Mouse (Mus musculus) MEL (cell line): ENCODE measurements around the gene Sntg2. TPM values are rescaled to one million over a fixed set of nuclear protein-coding genes. Genes with fewer than 3 reads are reported as not detected.

Experiments used
- DNase-seq: peaks from one replicate; pipeline ENCODE4 v3.0.0; 2011; ENCODE audit warnings: low read depth, low spot score
- H3K27ac ChIP-seq: 2 replicates; pipeline ENCODE4 v1.5.1; 2012; ENCODE audit warnings: low read depth, mild to moderate bottlenecking, control low read depth, low read length, moderate library complexity; ENCODE audit not compliant: control insufficient read depth
- H3K27me3 ChIP-seq, 2 experiments: fragments of 150-350 bp in 1 of 2; sonication (generic) in 1 of 2; 2 replicates each; pipeline ENCODE4 v1.6.1; 2012; ENCODE audit warnings: low read length in 2 of 2, mild to moderate bottlenecking in 2 of 2, improper control_type of control experiment in 1 of 2, moderate library complexity in 1 of 2; ENCODE audit not compliant: insufficient read depth in 2 of 2, control insufficient read depth in 1 of 2
- H3K36me3 ChIP-seq, 2 experiments: 2 replicates each; pipeline ENCODE4 v1.6.1; 2012 to 2014; ENCODE audit warnings: low read length in 2 of 2, improper control_type of control experiment in 1 of 2, inconsistent platforms in 1 of 2, mild to moderate bottlenecking in 1 of 2; ENCODE audit not compliant: insufficient read depth in 2 of 2, control insufficient read depth in 1 of 2
- H3K4me1 ChIP-seq, 2 experiments: fragments of 150-350 bp in 1 of 2; sonication (generic) in 1 of 2; 2 replicates each; pipeline ENCODE4 v1.6.1; 2012; ENCODE audit warnings: low read length in 2 of 2, improper control_type of control experiment in 1 of 2, mild to moderate bottlenecking in 1 of 2; ENCODE audit not compliant: insufficient read depth in 2 of 2, control insufficient read depth in 1 of 2
- H3K4me3 ChIP-seq, 2 experiments: fragments of 150-350 bp in 1 of 2; sonication (generic) in 1 of 2; 2 replicates each; pipeline ENCODE4 v1.5.1; 2012; ENCODE audit warnings: low read depth in 2 of 2, low read length in 2 of 2, mild to moderate bottlenecking in 2 of 2, moderate library complexity in 2 of 2, control low read depth in 1 of 2, improper control_type of control experiment in 1 of 2; ENCODE audit not compliant: control insufficient read depth in 1 of 2, insufficient read depth in 1 of 2
- H3K79me2 ChIP-seq: 2 replicates; pipeline ENCODE4 v1.6.1; 2012; ENCODE audit warnings: mild to moderate bottlenecking, low read length, moderate library complexity; ENCODE audit not compliant: control insufficient read depth, poor library complexity, insufficient read depth
- H3K9ac ChIP-seq: 2 replicates; pipeline ENCODE4 v1.6.1; 2012; ENCODE audit warnings: low read depth, mild to moderate bottlenecking, control low read depth, low read length, moderate library complexity; ENCODE audit not compliant: control insufficient read depth, poor library complexity, severe bottlenecking
- H3K9me3 ChIP-seq: fragments of 150-350 bp; sonication (generic); replicated peaks from 2 replicates; pipeline ENCODE4 v1.6.1; 2012; ENCODE audit warnings: mild to moderate bottlenecking, low read length, improper control_type of control experiment, moderate library complexity; ENCODE audit not compliant: insufficient read depth
- BHLHE40 ChIP-seq: IDR thresholded peaks from 2 replicates; pipeline ENCODE4 v1.6.1; 2012; ENCODE audit warnings: low read depth, mild to moderate bottlenecking, inconsistent platforms, low read length, improper control_type of control experiment, borderline replicate concordance
- CHD2 ChIP-seq: IDR thresholded peaks from 2 replicates; pipeline ENCODE4 v1.6.1; 2011; ENCODE audit warnings: low read length, improper control_type of control experiment
- EP300 ChIP-seq, 2 experiments: IDR thresholded peaks; 2 replicates each; pipeline ENCODE4 v1.6.1; 2011; ENCODE audit warnings: improper control_type of control experiment in 2 of 2, low read length in 2 of 2, low read depth in 1 of 2, mild to moderate bottlenecking in 1 of 2
- ETS1 ChIP-seq: IDR thresholded peaks from 2 replicates; pipeline ENCODE4 v1.6.1; 2012; ENCODE audit warnings: low read depth, mild to moderate bottlenecking, inconsistent platforms, low read length, improper control_type of control experiment, moderate library complexity
- GABPA ChIP-seq: IDR thresholded peaks from 2 replicates; pipeline ENCODE4 v1.6.1; 2012; ENCODE audit warnings: low read depth, mild to moderate bottlenecking, inconsistent platforms, low read length, improper control_type of control experiment, moderate library complexity
- JUND ChIP-seq: IDR thresholded peaks from 2 replicates; pipeline ENCODE4 v1.6.1; 2011; ENCODE audit warnings: low read depth, mild to moderate bottlenecking, improper control_type of control experiment, low read length
- KAT2A ChIP-seq: conservative IDR thresholded peaks from 2 replicates; pipeline ENCODE4 v1.6.1; 2012; ENCODE audit warnings: low read depth, low read length, improper control_type of control experiment, inconsistent platforms
- MAFK ChIP-seq: IDR thresholded peaks from 2 replicates; pipeline ENCODE4 v1.6.1; 2011; ENCODE audit warnings: low read depth, mild to moderate bottlenecking, low read length, improper control_type of control experiment, borderline replicate concordance
- MAX ChIP-seq: IDR thresholded peaks from 2 replicates; pipeline ENCODE4 v1.6.1; 2011; ENCODE audit warnings: low read length, improper control_type of control experiment
- MAZ ChIP-seq: IDR thresholded peaks from 2 replicates; pipeline ENCODE4 v1.6.1; 2012; ENCODE audit warnings: low read depth, mild to moderate bottlenecking, inconsistent platforms, low read length, improper control_type of control experiment
- MEF2A ChIP-seq: IDR thresholded peaks from 2 replicates; pipeline ENCODE4 v1.6.1; 2014; ENCODE audit warnings: low read depth, mild to moderate bottlenecking, inconsistent platforms, low read length, improper control_type of control experiment; ENCODE audit not compliant: poor library complexity, insufficient replicate concordance, severe bottlenecking; ENCODE audit errors: extremely low read depth
- MYB ChIP-seq: IDR thresholded peaks from 2 replicates; pipeline ENCODE4 v1.6.1; 2011; ENCODE audit warnings: mild to moderate bottlenecking, low read depth, low read length, improper control_type of control experiment
- MYC ChIP-seq: IDR thresholded peaks from 2 replicates; pipeline ENCODE4 v1.6.1; 2011; ENCODE audit warnings: low read depth, mild to moderate bottlenecking, low read length, improper control_type of control experiment, moderate library complexity
- POLR2A ChIP-seq, 2 experiments: IDR thresholded peaks; 2 replicates each; pipeline ENCODE4 v1.6.1; 2011 to 2012; ENCODE audit warnings: low read length in 2 of 2, mild to moderate bottlenecking in 2 of 2, control low read depth in 1 of 2, improper control_type of control experiment in 1 of 2, low read depth in 1 of 2, moderate library complexity in 1 of 2; ENCODE audit not compliant: control insufficient read depth in 1 of 2, insufficient read depth in 1 of 2, poor library complexity in 1 of 2
- POLR2AphosphoS2 ChIP-seq: IDR thresholded peaks from 2 replicates; pipeline ENCODE4 v1.6.1; 2011; ENCODE audit warnings: low read length, improper control_type of control experiment
- POLR2AphosphoS5 ChIP-seq: IDR thresholded peaks from 2 replicates; pipeline ENCODE4 v1.6.1; 2012; ENCODE audit warnings: low read depth, borderline replicate concordance, mild to moderate bottlenecking, inconsistent platforms, low read length, moderate library complexity, mixed read lengths
- RAD21 ChIP-seq: IDR thresholded peaks from 2 replicates; pipeline ENCODE4 v1.6.1; 2011; ENCODE audit warnings: mild to moderate bottlenecking, low read depth, low read length, improper control_type of control experiment
- RCOR1 ChIP-seq: IDR thresholded peaks from 2 replicates; pipeline ENCODE4 v1.6.1; 2012; ENCODE audit warnings: low read depth, mild to moderate bottlenecking, inconsistent platforms, low read length, improper control_type of control experiment
- TAL1 ChIP-seq: IDR thresholded peaks from 2 replicates; pipeline ENCODE4 v1.6.1; 2012; ENCODE audit warnings: mild to moderate bottlenecking, inconsistent platforms, low read length, moderate library complexity, mixed read lengths
- TCF12 ChIP-seq: IDR thresholded peaks from 2 replicates; pipeline ENCODE4 v1.6.1; 2014; ENCODE audit warnings: low read depth, mild to moderate bottlenecking, inconsistent platforms, low read length, improper control_type of control experiment, moderate library complexity
- UBTF ChIP-seq: IDR thresholded peaks from 2 replicates; pipeline ENCODE4 v1.6.1; 2012; ENCODE audit warnings: low read depth, mild to moderate bottlenecking, inconsistent platforms, low read length, improper control_type of control experiment, moderate library complexity, borderline replicate concordance; ENCODE audit not compliant: insufficient read depth
- ZC3H11A ChIP-seq: IDR thresholded peaks from 2 replicates; pipeline ENCODE4 v1.6.1; 2012; ENCODE audit warnings: low read depth, mild to moderate bottlenecking, inconsistent platforms, low read length, improper control_type of control experiment
- ZKSCAN1 ChIP-seq: IDR thresholded peaks from 2 replicates; pipeline ENCODE4 v1.6.1; 2012; ENCODE audit warnings: low read depth, mild to moderate bottlenecking, inconsistent platforms, low read length, improper control_type of control experiment, moderate library complexity
- ZMIZ1 ChIP-seq: IDR thresholded peaks from 2 replicates; pipeline ENCODE4 v1.6.1; 2012; ENCODE audit warnings: low read depth, mild to moderate bottlenecking, inconsistent platforms, low read length, improper control_type of control experiment, moderate library complexity
- ZNF384 ChIP-seq: IDR thresholded peaks from 2 replicates; pipeline ENCODE4 v1.6.1; 2012; ENCODE audit warnings: low read depth, mild to moderate bottlenecking, inconsistent platforms, low read length, improper control_type of control experiment
- polyA plus RNA-seq, 2 experiments: library from polyadenylated mRNA; stranded (reverse) in 1 of 2; unstranded in 1 of 2; fragments of >175 nt in 1 of 2; fragments of >200 nt in 1 of 2; gene quantifications; 2 replicates each; pipeline versions ENCODE4 v1.2.1 to v1.2.4; 2012; ENCODE audit warnings: low replicate concordance in 2 of 2, low read depth in 1 of 2; ENCODE audit not compliant: insufficient read length in 2 of 2, insufficient read depth in 1 of 2, missing spikeins in 1 of 2
- total RNA-seq: library from RNA; depleted of rRNA; stranded (reverse); fragments of 300-350 nt; gene quantifications from 2 replicates; pipeline ENCODE4 v1.2.3, GENCODE M21; 2012

Gene Sntg2
- total and polyA plus RNA-seq, 3 experiments = not detected

DNA sequence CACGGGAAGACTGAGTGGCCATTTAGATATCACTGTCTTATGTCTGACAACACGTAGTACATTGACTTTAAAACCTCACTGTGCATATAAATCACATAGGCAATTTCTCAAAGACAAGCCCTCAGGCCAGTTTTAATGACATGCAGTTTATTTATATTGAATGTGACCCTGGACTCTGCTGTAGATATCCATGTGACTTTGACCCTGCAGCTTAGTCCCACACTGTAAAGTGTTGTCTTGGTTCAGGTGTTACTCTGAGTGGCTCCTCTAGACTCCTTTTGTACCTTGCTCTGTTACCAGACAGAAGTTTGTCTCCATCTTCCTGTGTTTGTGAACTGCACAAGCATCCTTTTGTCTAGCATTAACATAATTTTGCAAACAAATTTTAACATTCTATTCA, 112.0 kb downstream of the Sntg2 start:
- no peaks in the 10 kb centered on the region for H3K9me3 ChIP-seq
- H3K9ac ChIP-seq = no peak overlapping the region
- no peak overlapping the region for H3K4me3 ChIP-seq
- H3K36me3 ChIP-seq = no peaks in the 10 kb centered on the region
- H3K27me3 ChIP-seq = no peaks in the 10 kb centered on the region
- H3K27ac ChIP-seq = no peak overlapping the region
- H3K4me1 ChIP-seq = no peaks in the 10 kb centered on the region
- no peak for DNase-seq
- no peak for TF ChIP-seq MAZ
- TF ChIP-seq POLR2A (IDR thresholded peaks at IDR 0.05; ENCODE audit: control insufficient read depth in 1 of 2, insufficient read depth in 1 of 2, low read depth in 1 of 2, low read length in 2 of 2, poor library complexity in 1 of 2) = no peak
- no peak for TF ChIP-seq ZNF384
- TF ChIP-seq MEF2A = no peak
- TF ChIP-seq RAD21 = no peak
- no peak for TF ChIP-seq ETS1
- no peak for TF ChIP-seq MYC
- no peak for TF ChIP-seq ZC3H11A
- no peak for TF ChIP-seq MAFK
- TF ChIP-seq JUND = no peak
- TF ChIP-seq MAX = no peak
- no peak for TF ChIP-seq BHLHE40
- TF ChIP-seq POLR2AphosphoS2 = no peak
- TF ChIP-seq RCOR1 = no peak
- TF ChIP-seq GABPA = no peak
- TF ChIP-seq UBTF = no peak
- TF ChIP-seq TAL1 = no peak
- TF ChIP-seq ZMIZ1 = no peak
- no peaks in the 10 kb centered on the region for H3K79me2 ChIP-seq

DNA sequence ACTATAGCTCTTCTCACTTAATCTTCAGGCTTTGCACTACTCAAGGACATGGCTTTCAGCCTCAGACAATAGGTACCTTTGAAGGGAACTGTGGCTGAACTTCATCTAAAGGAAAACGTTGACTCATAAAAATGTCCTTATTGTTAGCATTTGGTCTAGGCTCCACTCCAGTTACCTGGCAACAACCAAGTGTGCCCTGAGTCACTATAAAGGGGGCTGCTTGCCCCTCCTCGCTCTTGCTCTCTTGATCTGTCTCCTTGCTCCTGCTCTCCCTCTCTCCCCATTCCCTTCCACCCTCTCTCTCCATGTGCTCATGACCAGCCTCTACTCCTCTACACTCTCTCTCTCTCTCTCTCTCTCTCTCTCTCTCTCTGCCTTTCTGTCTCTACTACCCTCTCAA, 114.5 kb downstream of the Sntg2 start:
- H3K36me3 ChIP-seq = no peaks in the 10 kb centered on the region
- DNase-seq = no peak

More for the DNA sequence above, 114.5 kb downstream of the Sntg2 start:
- Histone ChIP-seq H3K79me2 (no peaks in the 10 kb centered on the region), H3K9ac (no peak overlapping the region), H3K27me3 (no peaks in the 10 kb centered on the region), H3K27ac (no peak overlapping the region), H3K4me3 (no peak overlapping the region), H3K9me3 (no peaks in the 10 kb centered on the region), H3K4me1 (no peaks in the 10 kb centered on the region)
- TF ChIP-seq MAZ = no peak
- no peak for TF ChIP-seq ZKSCAN1
- no peak for TF ChIP-seq CHD2
- TF ChIP-seq MAFK = no peak
- no peak for TF ChIP-seq POLR2AphosphoS5
- no peak for TF ChIP-seq POLR2A (IDR thresholded peaks at IDR 0.05; ENCODE audit: control insufficient read depth in 1 of 2, insufficient read depth in 1 of 2, low read depth in 1 of 2, low read length in 2 of 2, poor library complexity in 1 of 2)
- TF ChIP-seq TCF12 = no peak
- no peak for TF ChIP-seq KAT2A
- no peak for TF ChIP-seq RAD21
- TF ChIP-seq ZMIZ1 = no peak
- no peak for TF ChIP-seq MYB
- no peak for TF ChIP-seq EP300 (IDR thresholded peaks at IDR 0.05; ENCODE audit: low read depth in 1 of 2, low read length in 2 of 2)
